Mouse (Mus musculus): ENCODE measurements around the gene Prom2. TPM values are rescaled to one million over a fixed set of nuclear protein-coding genes. Genes with fewer than 3 reads are reported as not detected.

Gene Prom2
- 0.39 TPM in 1 of 2 replicates, not detected in the other for polyA plus RNA-seq (2014; fragmentation: Nextera tagmentation; extraction: Ambion mirVana)

- Histone ChIP-seq H3K9ac (ENCODE audit: low read depth, low read length) (no peak within 1 kb of the TSS), H3K4me2 (peak within 1 kb of the TSS; percentile 43), H3K9me3 (replicated peaks; ENCODE audit: control insufficient read depth, low read length) (no peaks in the 10 kb centered on the region), H3K27me3 (ENCODE audit: control insufficient read depth, insufficient read depth, low read length) (peaks cover 73% of the 10 kb centered on the region), H3K27ac (ENCODE audit: low read depth, low read length) (no peak within 1 kb of the TSS), H3K4me3 (ENCODE audit: low read depth, low read length) (0 out of 2 replicates have a peak within 1 kb of the TSS, but pooled peaks have one; percentile 15), H3K36me3 (ENCODE audit: control insufficient read depth, insufficient read depth, low read length) (no peaks in the 10 kb centered on the region), H3K4me1 (ENCODE audit: control insufficient read depth, insufficient read depth, low read length) (no peaks in the 10 kb centered on the region)
- 5% methylated on average over 29 of the region's 29 CpGs for WGBS (ENCODE audit: insufficient replicate concordance)
- no peak for ATAC-seq (replicated peaks; ENCODE audit: insufficient number of reproducible peaks, low FRiP score, low TSS enrichment)
Observed at GRCm38 (mm10) chr2:127541185-127541584, at the start of gene Prom2. TSS of gene Prom2 (minus strand) at chr2:127541467.

- H3K4me2 ChIP-seq = no peak overlapping the region; the same call in 1 of the 2 replicates
- H3K27me3 ChIP-seq (ENCODE audit: control insufficient read depth, insufficient read depth, low read length) = no peaks in the 10 kb centered on the region
- peak overlapping the region; percentile 3; the same call in 1 of the 2 replicates for H3K27ac ChIP-seq (ENCODE audit: low read depth, low read length)
- no peak overlapping the region for H3K4me3 ChIP-seq (ENCODE audit: low read depth, low read length)
- H3K9ac ChIP-seq (ENCODE audit: low read depth, low read length) = no peak overlapping the region
- H3K4me1 ChIP-seq (ENCODE audit: control insufficient read depth, insufficient read depth, low read length) = peaks cover 11% of the 10 kb centered on the region
- peaks cover 5% of the 10 kb centered on the region; the same call in 1 of the 2 replicates for H3K36me3 ChIP-seq (ENCODE audit: control insufficient read depth, insufficient read depth, low read length)
- H3K9me3 ChIP-seq (replicated peaks; ENCODE audit: control insufficient read depth, low read length) = no peaks in the 10 kb centered on the region
- WGBS (ENCODE audit: insufficient replicate concordance) = 74% methylated on average over 4 of the region's 4 CpGs
- ATAC-seq (replicated peaks; ENCODE audit: insufficient number of reproducible peaks, low FRiP score, low TSS enrichment) = no peak
Observed at GRCm38 (mm10) chr2:127590840-127591239, 49.6 kb upstream of the Prom2 start.

- H3K36me3 ChIP-seq (ENCODE audit: control insufficient read depth, insufficient read depth, low read length) = peaks cover 5% of the 10 kb centered on the region; the same call in 1 of the 2 replicates
- WGBS (ENCODE audit: insufficient replicate concordance) = 66% methylated on average over 15 of the region's 15 CpGs
- no peak overlapping the region for H3K4me3 ChIP-seq (ENCODE audit: low read depth, low read length)
- H3K9me3 ChIP-seq (replicated peaks; ENCODE audit: control insufficient read depth, low read length) = no peaks in the 10 kb centered on the region
- H3K27me3 ChIP-seq (ENCODE audit: control insufficient read depth, insufficient read depth, low read length) = no peaks in the 10 kb centered on the region
- H3K4me1 ChIP-seq (ENCODE audit: control insufficient read depth, insufficient read depth, low read length) = peaks cover 11% of the 10 kb centered on the region
- H3K9ac ChIP-seq (ENCODE audit: low read depth, low read length) = no peak overlapping the region
- peak overlapping the region; percentile 3; the same call in 1 of the 2 replicates for H3K27ac ChIP-seq (ENCODE audit: low read depth, low read length)
- ATAC-seq (replicated peaks; ENCODE audit: insufficient number of reproducible peaks, low FRiP score, low TSS enrichment) = no peak
- H3K4me2 ChIP-seq = no peak overlapping the region; the same call in 1 of the 2 replicates
Observed at GRCm38 (mm10) chr2:127590204-127590603, 48.9 kb upstream of the Prom2 start.

GRCm38 (mm10) chr2:127588897-127589296 is 47.6 kb upstream of the Prom2 start:
- Histone ChIP-seq H3K27ac (ENCODE audit: low read depth, low read length) (no peak overlapping the region), H3K4me1 (ENCODE audit: control insufficient read depth, insufficient read depth, low read length) (peaks cover 11% of the 10 kb centered on the region), H3K9ac (ENCODE audit: low read depth, low read length) (no peak overlapping the region; the same call in 1 of the 2 replicates), H3K4me2 (no peak overlapping the region), H3K36me3 (ENCODE audit: control insufficient read depth, insufficient read depth, low read length) (peaks cover 5% of the 10 kb centered on the region; the same call in 1 of the 2 replicates), H3K9me3 (replicated peaks; ENCODE audit: control insufficient read depth, low read length) (no peaks in the 10 kb centered on the region), H3K27me3 (ENCODE audit: control insufficient read depth, insufficient read depth, low read length) (no peaks in the 10 kb centered on the region), H3K4me3 (ENCODE audit: low read depth, low read length) (no peak overlapping the region)
- WGBS (ENCODE audit: insufficient replicate concordance) = 89% methylated on average over 9 of the region's 9 CpGs
- no peak for ATAC-seq (replicated peaks; ENCODE audit: insufficient number of reproducible peaks, low FRiP score, low TSS enrichment)

GRCm38 (mm10) chr2:127587514-127587844 is 46.2 kb upstream of the Prom2 start:
- Histone ChIP-seq H3K27me3 (ENCODE audit: control insufficient read depth, insufficient read depth, low read length) (no peaks in the 10 kb centered on the region), H3K9ac (ENCODE audit: low read depth, low read length) (peak overlapping the region; percentile 89), H3K9me3 (replicated peaks; ENCODE audit: control insufficient read depth, low read length) (no peaks in the 10 kb centered on the region), H3K36me3 (ENCODE audit: control insufficient read depth, insufficient read depth, low read length) (peaks cover 5% of the 10 kb centered on the region; the same call in 1 of the 2 replicates), H3K4me2 (peak overlapping the region; percentile 83), H3K4me3 (ENCODE audit: low read depth, low read length) (peak overlapping the region; percentile 80), H3K4me1 (ENCODE audit: control insufficient read depth, insufficient read depth, low read length) (peaks cover 11% of the 10 kb centered on the region), H3K27ac (ENCODE audit: low read depth, low read length) (peak overlapping the region; percentile 87)
- 0% methylated on average over 22 of the region's 22 CpGs for WGBS (ENCODE audit: insufficient replicate concordance)
- ATAC-seq (replicated peaks; ENCODE audit: insufficient number of reproducible peaks, low FRiP score, low TSS enrichment) = 0 out of 2 replicates have a peak, but pooled peaks have one; percentile 2

- Histone ChIP-seq H3K4me2 (peak within 1 kb of the TSS; percentile 83), H3K4me3 (ENCODE audit: low read depth, low read length) (peak within 1 kb of the TSS; percentile 80), H3K27ac (ENCODE audit: low read depth, low read length) (peak within 1 kb of the TSS; percentile 87), H3K27me3 (ENCODE audit: control insufficient read depth, insufficient read depth, low read length) (no peaks in the 10 kb centered on the region), H3K36me3 (ENCODE audit: control insufficient read depth, insufficient read depth, low read length) (peaks cover 5% of the 10 kb centered on the region; the same call in 1 of the 2 replicates), H3K9ac (ENCODE audit: low read depth, low read length) (peak within 1 kb of the TSS; percentile 89), H3K4me1 (ENCODE audit: control insufficient read depth, insufficient read depth, low read length) (peaks cover 11% of the 10 kb centered on the region), H3K9me3 (replicated peaks; ENCODE audit: control insufficient read depth, low read length) (no peaks in the 10 kb centered on the region)
- WGBS (ENCODE audit: insufficient replicate concordance) = 4% methylated on average over 39 of the region's 39 CpGs
- peak; percentile 84 for ATAC-seq (replicated peaks; ENCODE audit: insufficient number of reproducible peaks, low FRiP score, low TSS enrichment)
Observed at GRCm38 (mm10) chr2:127586694-127587513, 45.6 kb upstream of the Prom2 start, which contains the start of the genes Zfp661 and Mrps5. TSS of gene Zfp661 (minus strand) at chr2:127587094. TSS of gene Mrps5 (plus strand) at chr2:127587222.

GRCm38 (mm10) chr2:127584436-127584858 is 43.2 kb upstream of the Prom2 start:
- ATAC-seq (replicated peaks; ENCODE audit: insufficient number of reproducible peaks, low FRiP score, low TSS enrichment) = peak; percentile 80
- Histone ChIP-seq H3K4me3 (ENCODE audit: low read depth, low read length) (peak overlapping the region; percentile 71), H3K9ac (ENCODE audit: low read depth, low read length) (peak overlapping the region; percentile 79), H3K36me3 (ENCODE audit: control insufficient read depth, insufficient read depth, low read length) (no peaks in the 10 kb centered on the region), H3K4me2 (peak overlapping the region; percentile 92), H3K27me3 (ENCODE audit: control insufficient read depth, insufficient read depth, low read length) (no peaks in the 10 kb centered on the region), H3K4me1 (ENCODE audit: control insufficient read depth, insufficient read depth, low read length) (peaks cover 11% of the 10 kb centered on the region), H3K9me3 (replicated peaks; ENCODE audit: control insufficient read depth, low read length) (no peaks in the 10 kb centered on the region), H3K27ac (ENCODE audit: low read depth, low read length) (no peak overlapping the region)
- under 1% methylated on average over 24 of the region's 24 CpGs for WGBS (ENCODE audit: insufficient replicate concordance)

GRCm38 (mm10) chr2:127573322-127573721 is 32.1 kb upstream of the Prom2 start:
- no peak overlapping the region for H3K4me2 ChIP-seq
- no peak overlapping the region for H3K4me3 ChIP-seq (ENCODE audit: low read depth, low read length)
- H3K4me1 ChIP-seq (ENCODE audit: control insufficient read depth, insufficient read depth, low read length) = no peaks in the 10 kb centered on the region
- WGBS (ENCODE audit: insufficient replicate concordance) = 60% methylated on average over 1 of the region's 1 CpGs
- H3K27ac ChIP-seq (ENCODE audit: low read depth, low read length) = no peak overlapping the region
- H3K36me3 ChIP-seq (ENCODE audit: control insufficient read depth, insufficient read depth, low read length) = peaks cover 11% of the 10 kb centered on the region; the same call in 1 of the 2 replicates
- no peak for ATAC-seq (replicated peaks; ENCODE audit: insufficient number of reproducible peaks, low FRiP score, low TSS enrichment)
- H3K9me3 ChIP-seq (replicated peaks; ENCODE audit: control insufficient read depth, low read length) = no peaks in the 10 kb centered on the region
- no peak overlapping the region for H3K9ac ChIP-seq (ENCODE audit: low read depth, low read length)
- no peaks in the 10 kb centered on the region for H3K27me3 ChIP-seq (ENCODE audit: control insufficient read depth, insufficient read depth, low read length)
